Mouse (Mus musculus): ENCODE measurements at regions not wholly inside any gene's neighbourhood (a gene's known extent, or its start where the extent isn't known, plus 50 kb on each side); places are given as distances from the start of the nearest gene placed in this dataset.
A peak's percentile ranks its signal among the peaks of the same experiment; 100 is the strongest.
"Not testable (repeated sequence)": the region's sequence is repeated elsewhere in the genome, so short reads cannot be mapped to it uniquely, and the experiment has no call there.

GRCm38 (mm10) chr10:30359051-30359450 lies 158.7 kb upstream of the Cenpw start:
- no peak for ATAC-seq (ENCODE audit: insufficient number of reproducible peaks, insufficient read depth, low FRiP score, low TSS enrichment, low read depth)
- Histone ChIP-seq H3K4me3 (no peak overlapping the region), H3K36me3 (no peaks in the 10 kb centered on the region), H3K9ac (no peak overlapping the region), H3K27ac (no peak overlapping the region), H3K9me3 (no peaks in the 10 kb centered on the region), H3K4me2 (no peak overlapping the region), H3K27me3 (no peaks in the 10 kb centered on the region), H3K4me1 (no peaks in the 10 kb centered on the region)
- 96% methylated on average over 1 of the region's 1 CpGs for WGBS

GRCm38 (mm10) chr10:30342965-30343478 lies 142.7 kb upstream of the Cenpw start:
- Histone ChIP-seq H3K27me3 (no peaks in the 10 kb centered on the region), H3K9ac (no peak overlapping the region), H3K4me1 (no peaks in the 10 kb centered on the region), H3K9me3 (no peaks in the 10 kb centered on the region), H3K4me3 (no peak overlapping the region), H3K36me3 (no peaks in the 10 kb centered on the region), H3K27ac (no peak overlapping the region), H3K4me2 (no peak overlapping the region)
- WGBS, result 81% methylated on average over 3 of the region's 3 CpGs
- no peak for ATAC-seq (ENCODE audit: insufficient number of reproducible peaks, insufficient read depth, low FRiP score, low TSS enrichment, low read depth)

- no peak overlapping the region for H3K27ac ChIP-seq
- peaks cover 3% of the 10 kb centered on the region; the same call in 1 of the 2 replicates for H3K27me3 ChIP-seq
- 31% methylated on average over 10 of the region's 10 CpGs for WGBS
- H3K9ac ChIP-seq, result no peak overlapping the region
- no peak for ATAC-seq (ENCODE audit: insufficient number of reproducible peaks, insufficient read depth, low FRiP score, low TSS enrichment, low read depth)
- peaks cover 12% of the 10 kb centered on the region for H3K4me1 ChIP-seq
- H3K36me3 ChIP-seq, result no peaks in the 10 kb centered on the region
- peak overlapping the region; percentile 5; the same call in 1 of the 2 replicates for H3K4me2 ChIP-seq
- H3K4me3 ChIP-seq, result no peak overlapping the region
- H3K9me3 ChIP-seq, result no peaks in the 10 kb centered on the region
These were observed 128.1 kb upstream of the Cenpw start for GRCm38 (mm10) chr10:30328334-30329014.

- peaks cover 12% of the 10 kb centered on the region for H3K4me1 ChIP-seq
- H3K4me2 ChIP-seq, result peak overlapping the region; percentile 5; the same call in 1 of the 2 replicates
- peaks cover 3% of the 10 kb centered on the region; the same call in 1 of the 2 replicates for H3K27me3 ChIP-seq
- H3K27ac ChIP-seq, result no peak overlapping the region
- H3K4me3 ChIP-seq, result no peak overlapping the region
- H3K36me3 ChIP-seq, result no peaks in the 10 kb centered on the region
- no peak for ATAC-seq (ENCODE audit: insufficient number of reproducible peaks, insufficient read depth, low FRiP score, low TSS enrichment, low read depth)
- no peaks in the 10 kb centered on the region for H3K9me3 ChIP-seq
- H3K9ac ChIP-seq, result no peak overlapping the region
- 13% methylated on average over 8 of the region's 8 CpGs for WGBS
These were observed 127.5 kb upstream of the Cenpw start for GRCm38 (mm10) chr10:30327849-30328248.

- Histone ChIP-seq H3K27me3 (peaks cover 3% of the 10 kb centered on the region; the same call in 1 of the 2 replicates), H3K4me2 (no peak overlapping the region), H3K27ac (no peak overlapping the region), H3K4me1 (peaks cover 12% of the 10 kb centered on the region), H3K4me3 (no peak overlapping the region), H3K9me3 (no peaks in the 10 kb centered on the region), H3K9ac (no peak overlapping the region), H3K36me3 (no peaks in the 10 kb centered on the region)
- WGBS, result 55% methylated on average over 1 of the region's 1 CpGs
- ATAC-seq (ENCODE audit: insufficient number of reproducible peaks, insufficient read depth, low FRiP score, low TSS enrichment, low read depth), result no peak
These were observed 126.5 kb upstream of the Cenpw start for GRCm38 (mm10) chr10:30326861-30327260.

- not testable (repeated sequence) for H3K4me2 ChIP-seq; ATAC-seq (ENCODE audit: insufficient number of reproducible peaks, insufficient read depth, low FRiP score, low TSS enrichment, low read depth); H3K36me3 ChIP-seq; H3K9ac ChIP-seq; H3K4me1 ChIP-seq; H3K27me3 ChIP-seq; H3K4me3 ChIP-seq; H3K27ac ChIP-seq; H3K9me3 ChIP-seq
- WGBS, result 80% methylated on average over 4 of the region's 7 CpGs
These were observed 95.5 kb upstream of the Cenpw start for GRCm38 (mm10) chr10:30295871-30296270.

GRCm38 (mm10) chr10:30281666-30282065 lies 81.3 kb upstream of the Cenpw start:
- H3K27ac ChIP-seq, result no peak overlapping the region
- H3K9me3 ChIP-seq, result no peaks in the 10 kb centered on the region
- 83% methylated on average over 2 of the region's 2 CpGs for WGBS
- no peaks in the 10 kb centered on the region for H3K27me3 ChIP-seq
- no peaks in the 10 kb centered on the region for H3K36me3 ChIP-seq
- no peak overlapping the region for H3K9ac ChIP-seq
- no peaks in the 10 kb centered on the region for H3K4me1 ChIP-seq
- H3K4me2 ChIP-seq, result no peak overlapping the region
- H3K4me3 ChIP-seq, result no peak overlapping the region
- no peak for ATAC-seq (ENCODE audit: insufficient number of reproducible peaks, insufficient read depth, low FRiP score, low TSS enrichment, low read depth)

GRCm38 (mm10) chr10:30280451-30280850 lies 80.1 kb upstream of the Cenpw start:
- Histone ChIP-seq H3K27ac (no peak overlapping the region), H3K4me3 (no peak overlapping the region), H3K4me2 (no peak overlapping the region), H3K36me3 (no peaks in the 10 kb centered on the region), H3K27me3 (no peaks in the 10 kb centered on the region), H3K9ac (no peak overlapping the region), H3K4me1 (no peaks in the 10 kb centered on the region), H3K9me3 (no peaks in the 10 kb centered on the region)
- no peak for ATAC-seq (ENCODE audit: insufficient number of reproducible peaks, insufficient read depth, low FRiP score, low TSS enrichment, low read depth)
- WGBS, result 44% methylated on average over 1 of the region's 1 CpGs

- H3K4me2 ChIP-seq, result no peak overlapping the region
- H3K4me3 ChIP-seq, result no peak overlapping the region
- H3K27ac ChIP-seq, result no peak overlapping the region
- H3K36me3 ChIP-seq, result no peaks in the 10 kb centered on the region
- no peaks in the 10 kb centered on the region for H3K27me3 ChIP-seq
- no peaks in the 10 kb centered on the region for H3K9me3 ChIP-seq
- ATAC-seq (ENCODE audit: insufficient number of reproducible peaks, insufficient read depth, low FRiP score, low TSS enrichment, low read depth), result no peak
- H3K4me1 ChIP-seq, result no peaks in the 10 kb centered on the region
- 29% methylated on average over 3 of the region's 3 CpGs for WGBS
- no peak overlapping the region for H3K9ac ChIP-seq
These were observed 79.6 kb upstream of the Cenpw start for GRCm38 (mm10) chr10:30279978-30280377.

GRCm38 (mm10) chr10:30278987-30279386 lies 78.6 kb upstream of the Cenpw start:
- no peaks in the 10 kb centered on the region for H3K27me3 ChIP-seq
- no peaks in the 10 kb centered on the region for H3K36me3 ChIP-seq
- no peaks in the 10 kb centered on the region for H3K4me1 ChIP-seq
- H3K9ac ChIP-seq, result no peak overlapping the region
- H3K27ac ChIP-seq, result no peak overlapping the region
- ATAC-seq (ENCODE audit: insufficient number of reproducible peaks, insufficient read depth, low FRiP score, low TSS enrichment, low read depth), result no peak
- H3K9me3 ChIP-seq, result no peaks in the 10 kb centered on the region
- no peak overlapping the region for H3K4me2 ChIP-seq
- no peak overlapping the region for H3K4me3 ChIP-seq

- H3K4me2 ChIP-seq, result no peak overlapping the region
- no peak for ATAC-seq (ENCODE audit: insufficient number of reproducible peaks, insufficient read depth, low FRiP score, low TSS enrichment, low read depth)
- WGBS, result 71% methylated on average over 4 of the region's 4 CpGs
- no peaks in the 10 kb centered on the region for H3K4me1 ChIP-seq
- no peaks in the 10 kb centered on the region for H3K9me3 ChIP-seq
- H3K9ac ChIP-seq, result no peak overlapping the region
- no peak overlapping the region for H3K27ac ChIP-seq
- no peaks in the 10 kb centered on the region for H3K36me3 ChIP-seq
- H3K4me3 ChIP-seq, result no peak overlapping the region
- H3K27me3 ChIP-seq, result no peaks in the 10 kb centered on the region
These were observed 64.8 kb upstream of the Cenpw start for GRCm38 (mm10) chr10:30265129-30265528.

GRCm38 (mm10) chr10:30259716-30260115 lies 59.4 kb upstream of the Cenpw start:
- no peak overlapping the region for H3K4me2 ChIP-seq
- no peaks in the 10 kb centered on the region for H3K36me3 ChIP-seq
- no peak overlapping the region for H3K27ac ChIP-seq
- no peak overlapping the region for H3K4me3 ChIP-seq
- WGBS, result 77% methylated on average over 3 of the region's 3 CpGs
- H3K9ac ChIP-seq, result no peak overlapping the region
- no peaks in the 10 kb centered on the region for H3K27me3 ChIP-seq
- H3K9me3 ChIP-seq, result no peaks in the 10 kb centered on the region
- ATAC-seq (ENCODE audit: insufficient number of reproducible peaks, insufficient read depth, low FRiP score, low TSS enrichment, low read depth), result no peak
- no peaks in the 10 kb centered on the region for H3K4me1 ChIP-seq
